Mouse (Mus musculus) kidney, embryonic 14.5 days (tissue): ENCODE results near the gene Gm3854. TPM values are rescaled to one million over a fixed set of nuclear protein-coding genes. Genes with fewer than 3 reads are reported as not detected.
"Not testable (repeated sequence)": the region's sequence is repeated elsewhere in the genome, so short reads cannot be mapped to it uniquely, and the experiment has no call there.

Experiments used
- ATAC-seq: fragments of 200-750 bp; cut with Nextera tagmentation; 2 replicates; pipeline ENCODE4 v1.8.0; 2017; ENCODE audit warnings: moderate number of reproducible peaks, mild to moderate bottlenecking, moderate TSS enrichment, moderate library complexity; ENCODE audit not compliant: low FRiP score, low TSS enrichment
- H3K27ac ChIP-seq: fragments of 300-500 bp; sonication (generic); 2 replicates; pipeline ENCODE4 v1.5.1; 2014; ENCODE audit warnings: low read depth, mild to moderate bottlenecking, low read length, moderate library complexity, mixed read lengths
- H3K27me3 ChIP-seq: fragments of 300-500 bp; sonication (generic); 2 replicates; pipeline ENCODE4 v1.6.1; 2014; ENCODE audit warnings: mild to moderate bottlenecking, low read length; ENCODE audit not compliant: control insufficient read depth, insufficient read depth
- H3K36me3 ChIP-seq: fragments of 300-500 bp; sonication (generic); 2 replicates; pipeline ENCODE4 v1.6.1; 2014; ENCODE audit warnings: low read length, mixed read lengths; ENCODE audit not compliant: control insufficient read depth, insufficient read depth
- H3K4me1 ChIP-seq: fragments of 300-500 bp; sonication (generic); 2 replicates; pipeline ENCODE4 v1.6.1; 2014; ENCODE audit warnings: low read length, mixed read lengths; ENCODE audit not compliant: control insufficient read depth, insufficient read depth
- H3K4me2 ChIP-seq: fragments of 300-500 bp; sonication (generic); replicated peaks from 2 replicates; pipeline ENCODE4 v1.6.1; 2014; ENCODE audit warnings: low read depth, mild to moderate bottlenecking, low read length
- H3K4me3 ChIP-seq: fragments of 300-500 bp; sonication (generic); 2 replicates; pipeline ENCODE4 v1.5.1; 2014; ENCODE audit warnings: mild to moderate bottlenecking, low read length
- H3K9ac ChIP-seq: fragments of 300-500 bp; sonication (generic); 2 replicates; pipeline ENCODE4 v1.6.1; 2014; ENCODE audit warnings: low read depth, mild to moderate bottlenecking, low read length, moderate library complexity
- H3K9me3 ChIP-seq: fragments of 300-500 bp; sonication (generic); 2 replicates; pipeline ENCODE4 v1.6.1; 2016; ENCODE audit warnings: low read length; ENCODE audit not compliant: control insufficient read depth
- WGBS: fragments of 180-500 bp; shearing (Covaris S2); extraction: QIAGEN DNeasy Blood & Tissue Kit; methylation state at CpG from one replicate; pipeline ENCODE4 v1.1.7; 2014; 5-methylcytosine and 5-hydroxymethylcytosine counted together
- polyA plus RNA-seq: library from polyadenylated mRNA; unstranded; fragments of >200 nt; fragmentation: Nextera tagmentation; extraction: Ambion mirVana; gene quantifications from 2 replicates; pipeline ENCODE4 v1.2.1, GENCODE M21; 2014

Gene Gm3854
- polyA plus RNA-seq, 1 experiment from 2014 or later = 2.6 TPM

- WGBS = 16% methylated on average over 9 of the region's 9 CpGs
- Histone ChIP-seq H3K27ac (no peak overlapping the region), H3K27me3 (no peaks in the 10 kb centered on the region), H3K4me2 (no peak overlapping the region), H3K9ac (no peak overlapping the region), H3K36me3 (no peaks in the 10 kb centered on the region), H3K9me3 (no peaks in the 10 kb centered on the region), H3K4me1 (no peaks in the 10 kb centered on the region), H3K4me3 (no peak overlapping the region)
- no peak for ATAC-seq
These were observed 17.0 kb downstream of the Gm3854 start for GRCm38 (mm10) chr7:6360477-6361060.

DNA sequence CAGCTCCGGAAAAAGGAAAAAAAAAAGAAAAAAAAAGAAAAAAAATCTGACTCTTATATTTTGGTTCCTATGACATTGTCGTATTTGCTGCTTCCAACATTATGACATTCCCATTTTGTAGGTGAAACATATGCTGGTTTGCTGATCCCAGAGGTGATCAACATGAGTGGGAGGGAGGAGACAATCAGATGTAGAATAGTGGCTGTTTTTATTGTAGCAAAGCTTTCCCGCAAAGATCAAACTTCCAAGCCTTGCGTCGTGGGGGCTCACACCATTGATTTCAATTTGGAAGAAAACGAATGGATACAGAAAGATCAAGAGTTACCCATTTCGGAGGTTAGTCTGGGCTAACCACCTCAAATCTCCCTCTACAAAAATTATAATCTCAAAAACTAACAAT lies 18.2 kb downstream of the Gm3854 start:
- ATAC-seq = no peak
- no peaks in the 10 kb centered on the region for H3K9me3 ChIP-seq
- H3K4me1 ChIP-seq = no peaks in the 10 kb centered on the region
- H3K36me3 ChIP-seq = no peaks in the 10 kb centered on the region
- H3K4me3 ChIP-seq = peak overlapping the region; percentile 54
- H3K27me3 ChIP-seq = no peaks in the 10 kb centered on the region
- H3K9ac ChIP-seq = peak overlapping the region; percentile 55
- peak overlapping the region; percentile 55; the same call in 1 of the 2 replicates for H3K27ac ChIP-seq
- peak overlapping the region; percentile 57 for H3K4me2 ChIP-seq
- 27% methylated on average over 7 of the region's 7 CpGs for WGBS

- Histone ChIP-seq H3K4me1 (no peaks in the 10 kb centered on the region), H3K9me3 (no peaks in the 10 kb centered on the region), H3K9ac (peak overlapping the region; percentile 55), H3K27ac (peak overlapping the region; percentile 82; the same call in 1 of the 2 replicates), H3K27me3 (no peaks in the 10 kb centered on the region), H3K36me3 (no peaks in the 10 kb centered on the region), H3K4me2 (peak overlapping the region; percentile 68), H3K4me3 (peak overlapping the region; percentile 54)
- ATAC-seq = peak; percentile 95
- WGBS = under 1% methylated on average over 38 of the region's 38 CpGs
These were observed 18.9 kb downstream of the Gm3854 start for GRCm38 (mm10) chr7:6362268-6363046.

DNA sequence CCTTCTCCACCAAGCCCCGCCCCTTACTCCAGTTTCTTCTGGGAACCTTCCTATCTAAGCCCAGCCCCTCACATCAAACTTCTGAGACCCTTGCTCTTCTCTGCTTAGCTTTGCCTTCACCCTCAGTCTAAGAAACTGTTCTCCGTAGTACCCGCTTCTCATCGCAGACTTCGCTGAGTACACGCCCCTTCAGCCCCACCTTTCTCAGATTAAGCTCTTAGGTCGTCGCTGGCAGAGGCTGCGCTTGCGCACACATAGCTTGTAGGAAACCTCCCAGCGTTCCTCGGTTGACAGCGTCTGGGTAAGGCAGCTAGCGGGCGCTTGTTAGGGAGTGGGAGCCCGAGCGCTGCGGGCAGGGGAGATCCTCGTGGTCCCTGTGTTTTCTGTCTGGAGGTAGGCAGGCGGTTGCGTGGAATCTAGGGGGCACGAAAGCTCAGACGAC lies 19.5 kb downstream of the Gm3854 start, which contains the start of gene Zfp78:
Zfp78 (plus strand) TSS at position 234 of the 442 bp plus-strand sequence.
- peak within 1 kb of the TSS; percentile 68 for H3K4me2 ChIP-seq
- peak within 1 kb of the TSS; percentile 54 for H3K4me3 ChIP-seq
- peak within 1 kb of the TSS; percentile 82; the same call in 1 of the 2 replicates for H3K27ac ChIP-seq
- peak within 1 kb of the TSS; percentile 66 for H3K9ac ChIP-seq
- ATAC-seq = peak; percentile 83
- no peaks in the 10 kb centered on the region for H3K9me3 ChIP-seq
- no peaks in the 10 kb centered on the region for H3K36me3 ChIP-seq
- under 1% methylated on average over 23 of the region's 23 CpGs for WGBS
- no peaks in the 10 kb centered on the region for H3K27me3 ChIP-seq
- no peaks in the 10 kb centered on the region for H3K4me1 ChIP-seq

- no peak for ATAC-seq
- Histone ChIP-seq H3K4me1 (no peaks in the 10 kb centered on the region), H3K27ac (no peak overlapping the region), H3K36me3 (no peaks in the 10 kb centered on the region), H3K4me3 (no peak overlapping the region), H3K9ac (no peak overlapping the region), H3K27me3 (no peaks in the 10 kb centered on the region), H3K4me2 (no peak overlapping the region), H3K9me3 (no peaks in the 10 kb centered on the region)
- WGBS = 78% methylated on average over 1 of the region's 1 CpGs
These were observed 21.2 kb downstream of the Gm3854 start for GRCm38 (mm10) chr7:6364761-6365160.

- H3K27ac ChIP-seq = no peak overlapping the region
- no peak overlapping the region for H3K4me2 ChIP-seq
- H3K4me3 ChIP-seq = no peak overlapping the region
- ATAC-seq = no peak
- H3K9ac ChIP-seq = no peak overlapping the region
- H3K27me3 ChIP-seq = no peaks in the 10 kb centered on the region
- 92% methylated on average over 5 of the region's 5 CpGs for WGBS
- H3K9me3 ChIP-seq = no peaks in the 10 kb centered on the region
- H3K36me3 ChIP-seq = no peaks in the 10 kb centered on the region
- no peaks in the 10 kb centered on the region for H3K4me1 ChIP-seq
These were observed 23.6 kb downstream of the Gm3854 start for GRCm38 (mm10) chr7:6367185-6367584.

- not testable (repeated sequence) for H3K36me3 ChIP-seq, H3K4me3 ChIP-seq, H3K27ac ChIP-seq, H3K9ac ChIP-seq, ATAC-seq, H3K27me3 ChIP-seq, H3K9me3 ChIP-seq, H3K4me1 ChIP-seq, H3K4me2 ChIP-seq
- WGBS = 85% methylated on average over 5 of the region's 5 CpGs
These were observed 24.6 kb downstream of the Gm3854 start for GRCm38 (mm10) chr7:6368146-6368545.

- H3K4me1 ChIP-seq = no peaks in the 10 kb centered on the region
- H3K36me3 ChIP-seq = no peaks in the 10 kb centered on the region
- H3K4me2 ChIP-seq = no peak overlapping the region
- no peaks in the 10 kb centered on the region for H3K27me3 ChIP-seq
- ATAC-seq = no peak
- H3K4me3 ChIP-seq = no peak overlapping the region
- no peaks in the 10 kb centered on the region for H3K9me3 ChIP-seq
- no peak overlapping the region for H3K27ac ChIP-seq
- H3K9ac ChIP-seq = no peak overlapping the region
- 81% methylated on average over 3 of the region's 3 CpGs for WGBS
These were observed 25.9 kb downstream of the Gm3854 start for GRCm38 (mm10) chr7:6369460-6369859.

DNA sequence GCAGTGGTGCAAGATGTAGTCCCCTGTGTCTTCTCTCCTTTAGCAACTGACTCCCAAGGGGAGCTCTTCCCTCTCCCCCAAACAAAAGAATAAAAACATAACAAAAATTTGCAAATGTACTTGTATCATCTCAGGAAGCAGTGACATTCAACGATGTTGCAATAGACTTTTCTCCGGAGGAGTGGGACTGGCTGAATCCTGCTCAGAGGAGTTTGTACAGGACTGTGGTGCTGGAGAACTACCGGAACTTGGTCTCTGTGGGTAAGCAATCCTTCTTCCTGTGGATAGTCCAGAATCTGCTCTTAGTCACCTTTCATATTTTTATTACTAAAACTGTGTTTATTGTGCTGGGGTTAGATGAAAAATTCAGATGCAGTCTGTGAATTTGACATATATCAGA lies 29.4 kb downstream of the Gm3854 start:
- no peak overlapping the region for H3K9ac ChIP-seq
- ATAC-seq = no peak

More for the DNA sequence above, 29.4 kb downstream of the Gm3854 start:
- H3K27ac ChIP-seq = no peak overlapping the region
- no peaks in the 10 kb centered on the region for H3K4me1 ChIP-seq
- H3K27me3 ChIP-seq = no peaks in the 10 kb centered on the region
- no peaks in the 10 kb centered on the region for H3K36me3 ChIP-seq
- no peak overlapping the region for H3K4me2 ChIP-seq
- no peak overlapping the region for H3K4me3 ChIP-seq
- 89% methylated on average over 3 of the region's 3 CpGs for WGBS
- H3K9me3 ChIP-seq = no peaks in the 10 kb centered on the region
